Mouse (Mus musculus) adrenal gland, postnatal 10 days (tissue): ENCODE results near the gene Rbm3. TPM values are rescaled to one million over a fixed set of nuclear protein-coding genes. Genes with fewer than 3 reads are reported as not detected.
"Not testable (repeated sequence)": the region's sequence is repeated elsewhere in the genome, so short reads cannot be mapped to it uniquely, and the experiment has no call there.

ENCODE experiments used
- DNase-seq: peaks from one replicate; pipeline ENCODE4 v3.0.0; 2021; ENCODE audit warnings: mixed read lengths
- total RNA-seq, 2 experiments: library from RNA; stranded (reverse); gene quantifications; 2 replicates each; pipeline ENCODE4 v1.2.3; 2021

Rbm3 gene
- total RNA-seq, 2 experiments from 2014 or later: 312 to 347 TPM

GRCm38 (mm10) chrX:8132017-8132976, 13.4 kb downstream of the Rbm3 start, which contains the start of gene Wdr13:
Gene Wdr13 (minus strand): TSS chrX:8132892.
- peak; percentile 91 for DNase-seq

GRCm38 (mm10) chrX:8131393-8131792, 14.3 kb downstream of the Rbm3 start:
- DNase-seq: no peak

GRCm38 (mm10) chrX:8125235-8125634, 20.4 kb downstream of the Rbm3 start:
- DNase-seq: no peak

GRCm38 (mm10) chrX:8123821-8124470, 21.7 kb downstream of the Rbm3 start:
- DNase-seq: no peak

- DNase-seq: no peak
Observed at GRCm38 (mm10) chrX:8117264-8117663, 28.4 kb downstream of the Rbm3 start.

- DNase-seq: no peak
Observed at GRCm38 (mm10) chrX:8115275-8115674, 30.4 kb downstream of the Rbm3 start.

GRCm38 (mm10) chrX:8105019-8105418, 40.7 kb downstream of the Rbm3 start:
- DNase-seq: no peak

- no peak for DNase-seq
Observed at GRCm38 (mm10) chrX:8102213-8102668, 43.4 kb downstream of the Rbm3 start.

- peak; percentile 3 for DNase-seq
Observed at GRCm38 (mm10) chrX:8101017-8101416, 44.7 kb downstream of the Rbm3 start.

- no peak for DNase-seq
Observed at GRCm38 (mm10) chrX:8099435-8099834, 46.2 kb downstream of the Rbm3 start.

- DNase-seq: peak; percentile 94
Observed at GRCm38 (mm10) chrX:8096787-8097242, 48.9 kb downstream of the Rbm3 start.

- peak; percentile 82 for DNase-seq
Observed at GRCm38 (mm10) chrX:8096068-8096786, 49.5 kb downstream of the Rbm3 start.

GRCm38 (mm10) chrX:8095546-8095945, 50.1 kb downstream of the Rbm3 start:
- no peak for DNase-seq

GRCm38 (mm10) chrX:8090954-8091347, 54.7 kb downstream of the Rbm3 start:
- DNase-seq: not testable (repeated sequence)

GRCm38 (mm10) chrX:8090346-8090953, 55.2 kb downstream of the Rbm3 start, which contains the start of gene Was:
Gene Was (minus strand): TSS chrX:8090498.
- DNase-seq: no peak

GRCm38 (mm10) chrX:8089746-8090145, 55.9 kb downstream of the Rbm3 start:
- no peak for DNase-seq

Other genes with a start within 250 kb of the Rbm3 start
- 10 to 100 TPM; 66.3 to 79.2 TPM for gene Pqbp1, start 246.6 kb downstream of the Rbm3 start, total RNA-seq
- 10 to 100 TPM; 88.3 to 94.3 TPM for gene Timm17b, start 246.5 kb downstream of the Rbm3 start, total RNA-seq
- gene Gm10491, start 238.0 kb downstream of the Rbm3 start, total RNA-seq: not detected
- not detected for gene Gm10490, start 236.3 kb downstream of the Rbm3 start, total RNA-seq
- gene Pcsk1n, start 226.1 kb downstream of the Rbm3 start, total RNA-seq: 10 to 100 TPM; 37.3 to 41.2 TPM
- gene Eras, start 217.3 kb downstream of the Rbm3 start, total RNA-seq: not detected
- 10 to 100 TPM; 17.9 to 19.2 TPM for gene Hdac6, start 198.0 kb downstream of the Rbm3 start, total RNA-seq
- 1 to 10 TPM; 1.2 to 2.5 TPM for gene Gata1, start 167.8 kb downstream of the Rbm3 start, total RNA-seq
- under 1 TPM in 1 of 2 experiments, not detected in 1; 0.84 TPM for gene Glod5, start 127.4 kb downstream of the Rbm3 start, total RNA-seq
- 10 to 100 TPM; 14.6 to 18.7 TPM for gene Suv39h1, start 71.1 kb downstream of the Rbm3 start, total RNA-seq
- gene Was, start 55.4 kb downstream of the Rbm3 start, total RNA-seq: 1 to 10 TPM; 3.8 to 4.5 TPM
- gene Wdr13, start 13.0 kb downstream of the Rbm3 start, total RNA-seq: 10 to 100 TPM; 40.7 to 54.9 TPM
- gene Tbc1d25, start 30.3 kb upstream of the Rbm3 start, total RNA-seq: 1 to 10 TPM; 7.3 to 8.0 TPM
- gene Ebp, start 47.6 kb upstream of the Rbm3 start, total RNA-seq: 10 to 100 TPM; 41.5 to 53.1 TPM
- 1 to 10 TPM; 5.4 to 7.8 TPM for gene Porcn, start 60.6 kb upstream of the Rbm3 start, total RNA-seq
- gene Ftsj1, start 106.5 kb upstream of the Rbm3 start, total RNA-seq: 10 to 100 TPM; 18.3 to 22.3 TPM
- gene Slc38a5, start 125.3 kb upstream of the Rbm3 start, total RNA-seq: 1 to 10 TPM; 2.5 to 2.7 TPM
- not detected for gene Ssxb10, start 181.5 kb upstream of the Rbm3 start, total RNA-seq
- gene Ssxb9, start 221.1 kb upstream of the Rbm3 start, total RNA-seq: not detected